Mouse (Mus musculus): Measurements from ENCODE around the gene Slc7a4. TPM values are rescaled to one million over a fixed set of nuclear protein-coding genes. Genes with fewer than 3 reads are reported as not detected.

The Slc7a4 gene
- total RNA-seq, 2 experiments from 2014 or later = 93.8 to 104 TPM

Other genes starting within 250 kb of the Slc7a4 start
- gene Snap29, start 177.2 kb downstream of the Slc7a4 start, total RNA-seq (2021) = 10 to 100 TPM; 22.7 to 22.9 TPM
- gene Pi4ka, start 176.9 kb downstream of the Slc7a4 start, total RNA-seq (2021) = 100 to 1,000 TPM; 270 to 271 TPM
- gene Crkl, start 131.2 kb downstream of the Slc7a4 start, total RNA-seq (2021) = 10 to 100 TPM; 36.7 to 41.0 TPM
- 100 to 1,000 TPM in 1 of 2 experiments, 10 to 100 TPM in 1; 99.3 to 111 TPM for gene Aifm3, start 93.6 kb downstream of the Slc7a4 start, total RNA-seq (2021)
- gene Lztr1, start 74.5 kb downstream of the Slc7a4 start, total RNA-seq (2021) = 100 to 1,000 TPM; 192 to 199 TPM
- gene Thap7, start 52.1 kb downstream of the Slc7a4 start, total RNA-seq (2021) = 10 to 100 TPM; 38.6 to 44.6 TPM
- under 1 TPM; 0.42 to 0.76 TPM for gene Lrrc74b, start 22.0 kb downstream of the Slc7a4 start, total RNA-seq (2021)
- gene P2rx6, start 21.3 kb downstream of the Slc7a4 start, total RNA-seq (2021) = under 1 TPM; 0.58 to 0.67 TPM
- gene Smpd4, start 36.1 kb upstream of the Slc7a4 start, total RNA-seq (2021) = 10 to 100 TPM; 48.9 to 60.5 TPM
- 10 to 100 TPM; 37.3 to 37.9 TPM for gene Ccdc74a, start 63.3 kb upstream of the Slc7a4 start, total RNA-seq (2021)
- gene Med15, start 149.7 kb upstream of the Slc7a4 start, total RNA-seq (2021) = 10 to 100 TPM; 73.4 to 80.2 TPM
- gene Klhl22, start 176.4 kb upstream of the Slc7a4 start, total RNA-seq (2021) = 100 to 1,000 TPM in 1 of 2 experiments, 10 to 100 TPM in 1; 86.2 to 109 TPM
- gene Scarf2, start 214.1 kb upstream of the Slc7a4 start, total RNA-seq (2021) = 1 to 10 TPM; 2.1 to 2.4 TPM
- 1 to 10 TPM; 2.6 to 4.0 TPM for gene B830017H08Rik, start 249.9 kb upstream of the Slc7a4 start, total RNA-seq (2021)

Data from layer of hippocampus, postnatal 36 days (tissue).